9 mouse cellular contexts compared by ENCODE assay signal in genomic region chr4:141721961-141722360, GRCm38 (mm10). TPM values are rescaled to one million over a fixed set of nuclear protein-coding genes. Genes with fewer than 3 reads are reported as not detected.
DNase-seq lines count a peak whose midpoint lies in the region; ATAC-seq and TF ChIP-seq lines count a peak whose summit lies in the region.
"Had no signal": no experiment of that assay in that cellular context is flagged by ENCODE, and none has a peak within 500 bp of the region (broad histone marks: within the 10 kb centered on the region; RNA-seq: fewer than 3 reads in every experiment).

No protein-coding gene starts in this region.

- TF ChIP-seq CTCF in layer of hippocampus, adult 2 months (conservative IDR thresholded peaks at IDR 0.05): no peak

- peaks cover 33% of the 10 kb centered on the region for H3K36me3 ChIP-seq in forebrain, embryonic 10.5 days (replicated peaks)
- peaks cover 10% of the 10 kb centered on the region for H3K36me3 ChIP-seq in liver, embryonic 11.5 days (ENCODE audit: control insufficient read depth, insufficient read depth, low read length)
- H3K36me3 ChIP-seq in neural tube, embryonic 14.5 days (ENCODE audit: control insufficient read depth, insufficient read depth, low read length): no peaks in the 10 kb centered on the region

- peak overlapping the region; percentile 86 for H3K9ac ChIP-seq in liver, embryonic 11.5 days (ENCODE audit: low read depth, low read length)
- no peak overlapping the region for H3K9ac ChIP-seq in neural tube, embryonic 14.5 days (replicated peaks; ENCODE audit: low read depth, low read length)

- 87% methylated on average over 6 of the region's 6 CpGs for WGBS in forebrain, embryonic 10.5 days
- 56% methylated on average over 6 of the region's 6 CpGs for WGBS in liver, embryonic 11.5 days
- 75% methylated on average over 6 of the region's 6 CpGs for WGBS in neural tube, embryonic 14.5 days

- no peak for ATAC-seq in liver, embryonic 11.5 days (replicated peaks; ENCODE audit: low FRiP score)
- ATAC-seq in neural tube, embryonic 14.5 days (ENCODE audit: low read depth): no peak

- peak overlapping the region; percentile 98 for H3K27ac ChIP-seq in layer of hippocampus, adult 2 months
- peak overlapping the region; percentile 96; the same call in 1 of the 2 replicates for H3K27ac ChIP-seq in forebrain, embryonic 10.5 days
- H3K27ac ChIP-seq in liver, embryonic 11.5 days (ENCODE audit: low read depth, low read length): no peak overlapping the region
- no peak overlapping the region for H3K27ac ChIP-seq in neural tube, embryonic 14.5 days (ENCODE audit: low read depth, low read length)

- no peaks in the 10 kb centered on the region for H3K9me3 ChIP-seq in forebrain, embryonic 10.5 days
- H3K9me3 ChIP-seq in liver, embryonic 11.5 days (ENCODE audit: control insufficient read depth, low read length): no peaks in the 10 kb centered on the region
- no peaks in the 10 kb centered on the region for H3K9me3 ChIP-seq in neural tube, embryonic 14.5 days (ENCODE audit: control insufficient read depth, low read length)

- DNase-seq in layer of hippocampus, adult 2 months (ENCODE audit: low spot score in 2 of 2): no peak
- DNase-seq in layer of hippocampus, adult 9-10 months (ENCODE audit: low spot score): no peak
- no peak for DNase-seq in forebrain, embryonic 10.5 days (ENCODE audit: extremely low spot score, low spot score)
- no peak for DNase-seq in liver, embryonic 11.5 days (ENCODE audit: low spot score)
- no peak for DNase-seq in cerebellum, adult 9-11 months
- DNase-seq in cerebellum, adult 18-20 months: no peak
- DNase-seq in T-cell, adult 2 months (ENCODE audit: low spot score): no peak

- H3K4me1 ChIP-seq in forebrain, embryonic 10.5 days: peaks cover 28% of the 10 kb centered on the region
- H3K4me1 ChIP-seq in liver, embryonic 11.5 days (replicated peaks; ENCODE audit: control insufficient read depth, insufficient read depth, low read length): peaks cover 28% of the 10 kb centered on the region
- peaks cover 17% of the 10 kb centered on the region for H3K4me1 ChIP-seq in neural tube, embryonic 14.5 days (ENCODE audit: control insufficient read depth, insufficient read depth, low read length)

- H3K4me3 ChIP-seq in layer of hippocampus, adult 2 months: peak overlapping the region; percentile 73
- H3K4me3 ChIP-seq in forebrain, embryonic 10.5 days: peak overlapping the region; percentile 100
- peak overlapping the region; percentile 100 for H3K4me3 ChIP-seq in liver, embryonic 11.5 days (ENCODE audit: low read depth, low read length)
- peak overlapping the region; percentile 99 for H3K4me3 ChIP-seq in neural tube, embryonic 14.5 days (ENCODE audit: low read depth, low read length)

- H3K27me3 ChIP-seq in forebrain, embryonic 10.5 days (ENCODE audit: poor library complexity, severe bottlenecking): no peaks in the 10 kb centered on the region
- no peaks in the 10 kb centered on the region for H3K27me3 ChIP-seq in liver, embryonic 11.5 days (replicated peaks; ENCODE audit: control insufficient read depth, insufficient read depth, low read length)
- H3K27me3 ChIP-seq in neural tube, embryonic 14.5 days (ENCODE audit: control insufficient read depth, insufficient read depth, low read length): no peaks in the 10 kb centered on the region

- peak overlapping the region; percentile 91 for H3K4me2 ChIP-seq in liver, embryonic 11.5 days
- peak overlapping the region; percentile 84 for H3K4me2 ChIP-seq in neural tube, embryonic 14.5 days (ENCODE audit: low read depth, low read length)

RNA-seq across cellular contexts. Expression of gene Ddi2, which starts 1.3 kb away (rescaled TPM):
- total RNA-seq in layer of hippocampus, adult 2 months (2021): 10 to 100 TPM; 42.8 to 50.1 TPM
- 27.3 and 27.4 TPM in 2 replicates for polyA plus RNA-seq in forebrain, embryonic 10.5 days (2016; fragmentation: Nextera tagmentation; extraction: Ambion mirVana)
- 29.3 and 31.4 TPM in 2 replicates for polyA plus RNA-seq in liver, embryonic 11.5 days (2014; fragmentation: Nextera tagmentation; extraction: Ambion mirVana)
- polyA plus RNA-seq in neural tube, embryonic 14.5 days (2014; fragmentation: Nextera tagmentation; extraction: Ambion mirVana): 11.5 and 15.2 TPM in 2 replicates

RNA-seq across cellular contexts. Expression of gene Agmat, which starts 24.5 kb away (rescaled TPM):
- not detected for total RNA-seq in layer of hippocampus, adult 2 months (2021)
- not detected in 2 replicates for polyA plus RNA-seq in forebrain, embryonic 10.5 days (2016; fragmentation: Nextera tagmentation; extraction: Ambion mirVana)
- polyA plus RNA-seq in liver, embryonic 11.5 days (2014; fragmentation: Nextera tagmentation; extraction: Ambion mirVana): 16.0 and 18.0 TPM in 2 replicates
- not detected in 2 replicates for polyA plus RNA-seq in neural tube, embryonic 14.5 days (2014; fragmentation: Nextera tagmentation; extraction: Ambion mirVana)
- total RNA-seq: neutrophil, adult 5-6 weeks had no signal

RNA-seq across cellular contexts. Expression of gene Rsc1a1, which starts 36.6 kb away (rescaled TPM):
- not detected for total RNA-seq in layer of hippocampus, adult 2 months (2021)
- polyA plus RNA-seq in forebrain, embryonic 10.5 days (2016; fragmentation: Nextera tagmentation; extraction: Ambion mirVana): 2.5 and 3.8 TPM in 2 replicates
- 2.7 TPM in 1 of 2 replicates, not detected in the other for polyA plus RNA-seq in liver, embryonic 11.5 days (2014; fragmentation: Nextera tagmentation; extraction: Ambion mirVana)
- polyA plus RNA-seq in neural tube, embryonic 14.5 days (2014; fragmentation: Nextera tagmentation; extraction: Ambion mirVana): 0.82 and 0.83 TPM in 2 replicates

RNA-seq across cellular contexts. Expression of gene Plekhm2, which starts 57.3 kb away (rescaled TPM):
- total RNA-seq in layer of hippocampus, adult 2 months (2021): 10 to 100 TPM; 74.1 to 80.6 TPM
- 4.0 and 4.4 TPM in 2 replicates for polyA plus RNA-seq in forebrain, embryonic 10.5 days (2016; fragmentation: Nextera tagmentation; extraction: Ambion mirVana)
- 2.1 and 3.4 TPM in 2 replicates for polyA plus RNA-seq in liver, embryonic 11.5 days (2014; fragmentation: Nextera tagmentation; extraction: Ambion mirVana)
- polyA plus RNA-seq in neural tube, embryonic 14.5 days (2014; fragmentation: Nextera tagmentation; extraction: Ambion mirVana): 5.3 and 6.5 TPM in 2 replicates

Comparison
In these comparisons a context has a peak if more than half of its experiments do, and no peak if none do; other contexts are left out.
1. H3K27ac ChIP-seq: peak in layer of hippocampus, adult 2 months (single experiment) and forebrain, embryonic 10.5 days (single experiment); none in liver, embryonic 11.5 days (single experiment) and neural tube, embryonic 14.5 days (single experiment).
2. RNA of gene Agmat, which starts 24.5 kb away (polyA plus RNA-seq): 16.0 to 18.0 TPM in liver, embryonic 11.5 days; not detected in neural tube, embryonic 14.5 days and not detected in forebrain, embryonic 10.5 days; every median in the first group is over 10 times any median in the second.
3. Peak in every context shown above with its lines, with median percentiles within 50 percentile points of each other: H3K4me3 ChIP-seq.